Mouse (Mus musculus) left cerebral cortex, postnatal 10 days (tissue): ENCODE data around the gene Pigl. TPM values are rescaled to one million over a fixed set of nuclear protein-coding genes. Genes with fewer than 3 reads are reported as not detected.
"Not testable (repeated sequence)": the region's sequence is repeated elsewhere in the genome, so short reads cannot be mapped to it uniquely, and the experiment has no call there.

Experiments
- DNase-seq, 2 experiments: peaks; one replicate each; pipeline ENCODE4 v3.0.0; 2021 to 2022; ENCODE audit warnings: low spot score in 2 of 2, mixed read lengths in 1 of 2; ENCODE audit errors: extremely low spot score in 1 of 2
- intact Hi-C: fragments of 180-260 bp; cut with DNase I; formaldehyde crosslinking; loops from one replicate; pipeline ENCODE4 v1.15.1; 2025
- total RNA-seq, 2 experiments: library from RNA; stranded (reverse); gene quantifications; 2 replicates each; pipeline ENCODE4 v1.2.3; 2021

The Pigl gene
- total RNA-seq, 2 experiments from 2014 or later = 6.5 to 6.8 TPM

DNA sequence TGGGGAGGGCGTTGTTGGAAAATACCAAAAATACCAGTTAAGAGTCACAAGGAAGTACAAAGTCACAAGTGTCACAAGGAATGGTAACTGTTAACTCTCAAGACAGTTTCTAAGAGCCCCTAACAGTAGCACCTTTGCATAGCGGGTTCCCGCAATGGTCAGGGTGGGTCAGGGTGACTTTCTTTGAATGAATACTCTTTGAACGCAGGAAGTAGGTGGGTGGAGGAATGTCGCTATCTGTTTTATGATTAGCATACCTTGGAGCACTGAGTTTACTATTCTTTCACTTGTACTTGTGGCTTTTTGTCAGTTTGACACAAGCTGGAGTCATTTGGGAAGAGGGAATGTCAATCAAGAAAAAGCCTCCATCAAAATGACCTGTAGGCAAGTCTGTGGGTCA, 50.6 kb downstream of the Pigl start:
- intact Hi-C loops = not testable (repeated sequence)

DNA sequence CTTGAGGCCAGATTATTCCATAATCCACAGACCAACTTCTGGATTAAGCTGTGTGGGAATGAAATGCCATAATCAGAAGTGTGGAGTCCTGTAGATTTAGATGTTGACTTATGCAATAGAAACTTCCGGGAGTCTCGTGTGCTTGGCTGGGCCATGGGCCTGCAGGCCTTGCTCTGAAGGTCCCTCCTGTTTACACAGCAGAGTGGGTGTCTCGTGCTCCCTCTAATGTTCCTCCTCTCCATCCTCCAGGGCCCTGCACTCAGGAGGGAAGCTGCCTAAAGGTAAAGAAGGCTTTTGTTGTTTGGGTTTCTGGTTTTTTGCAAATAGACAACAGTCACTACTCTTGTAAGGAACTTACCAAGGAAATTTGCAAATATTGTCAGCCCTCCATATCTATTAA, 51.3 kb downstream of the Pigl start:
- intact Hi-C loops = no loop called here
- DNase-seq = no peak

More for the DNA sequence above, 50.6 kb downstream of the Pigl start:
- DNase-seq = not testable (repeated sequence)

DNA sequence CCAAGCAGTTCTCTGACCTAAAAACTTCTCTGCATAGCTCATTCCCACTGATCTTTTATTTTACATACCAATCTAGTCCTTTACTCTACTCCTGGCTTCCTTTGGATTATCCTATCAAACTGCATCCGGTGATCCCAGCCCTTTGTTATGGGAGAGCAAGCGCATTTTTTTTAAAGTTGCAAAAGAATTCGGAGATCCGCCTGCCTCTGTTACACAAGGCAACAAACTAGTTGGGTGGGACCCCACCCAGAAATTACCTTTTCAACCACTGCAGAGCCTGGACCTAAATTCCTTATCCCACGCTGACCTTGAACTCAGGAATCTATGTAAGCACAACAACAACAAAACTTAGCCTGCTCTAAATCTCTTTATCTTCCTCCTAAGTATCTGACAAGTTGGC, 52.7 kb downstream of the Pigl start:
- no peak for DNase-seq
- intact Hi-C loops = no loop called here

DNA sequence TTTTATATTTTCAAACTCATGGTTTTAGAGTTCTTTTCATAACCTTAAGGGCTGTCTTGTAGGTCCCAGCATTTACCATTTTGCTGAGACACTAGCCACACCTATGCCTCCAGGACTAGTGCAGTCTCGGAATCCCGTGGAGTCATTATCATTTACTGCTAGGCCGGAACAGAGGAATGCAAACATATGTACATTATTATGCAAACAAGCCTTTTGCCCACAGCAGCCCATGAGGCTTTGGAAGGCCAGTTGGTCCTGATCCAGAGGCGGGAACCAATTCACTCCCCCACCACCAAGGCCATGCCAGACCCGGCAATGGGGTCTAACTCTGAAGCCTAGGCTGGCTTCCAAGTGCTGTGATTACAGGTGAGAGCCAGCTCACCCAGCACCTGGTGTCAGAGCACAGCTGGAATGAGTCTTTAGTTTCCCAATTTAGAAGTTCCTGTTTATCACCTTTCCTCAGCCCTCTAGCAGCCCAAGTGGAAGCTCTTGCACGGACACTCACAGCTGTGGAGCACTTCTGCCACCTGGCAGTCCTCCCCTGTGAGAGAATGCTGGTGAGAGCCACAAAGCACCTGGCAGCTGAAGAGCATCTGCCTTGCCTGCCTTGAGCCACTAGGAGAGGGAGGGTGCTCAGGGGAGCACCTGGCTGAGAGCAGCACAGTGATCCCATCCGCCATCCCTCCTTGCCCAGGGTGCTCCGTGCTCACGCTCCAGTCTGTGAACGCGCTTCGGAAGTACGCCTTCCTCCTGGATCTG, 53.4 kb downstream of the Pigl start:
- intact Hi-C loops = no loop called here
- DNase-seq = no peak

DNA sequence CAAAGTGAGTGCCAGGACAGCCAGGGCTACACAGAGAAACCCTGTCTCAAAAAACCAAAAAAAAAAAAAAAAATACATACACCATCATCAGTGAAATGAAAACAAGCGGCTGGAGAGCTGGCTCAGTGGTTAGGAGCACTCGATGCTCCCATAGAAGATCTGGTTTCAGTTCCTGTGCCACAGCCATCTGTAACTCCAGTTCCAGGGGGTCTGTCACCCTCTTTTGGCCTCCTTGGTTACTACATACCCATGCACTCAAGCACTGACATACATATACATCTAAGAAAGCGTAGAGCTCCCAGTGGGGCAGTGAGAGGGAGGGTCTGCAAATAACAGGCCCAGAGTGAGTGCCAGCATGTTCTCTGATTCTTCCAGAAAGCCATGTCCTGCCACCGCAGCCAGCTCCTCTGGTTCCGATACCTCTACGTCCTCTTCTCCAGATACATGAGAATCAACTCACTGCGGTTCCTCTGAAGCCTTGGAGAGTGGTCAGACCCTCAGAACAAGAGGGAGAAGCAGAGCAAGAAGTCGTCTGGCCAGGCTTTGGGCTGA, 54.3 kb downstream of the Pigl start:
- intact Hi-C loops = no loop called here
- no peak for DNase-seq

DNA sequence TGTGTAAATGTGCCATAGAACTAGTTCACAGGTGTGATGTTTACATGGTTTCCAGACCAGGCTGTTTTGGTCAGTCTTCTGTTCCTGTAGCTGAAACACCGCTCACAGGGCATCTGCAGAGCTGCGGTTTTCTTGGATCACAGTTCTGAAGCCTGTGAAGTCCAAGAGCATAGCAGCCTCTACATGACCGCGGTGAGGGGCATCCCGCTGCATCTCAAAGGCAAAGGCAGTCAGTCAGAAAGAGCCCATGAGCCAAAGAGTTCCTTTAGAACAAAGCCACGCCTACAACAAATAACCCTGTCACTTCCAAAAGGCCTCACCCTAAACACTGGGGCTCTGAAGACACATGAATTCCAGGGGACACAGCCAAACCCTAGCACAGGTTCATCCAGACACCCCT, 55.1 kb downstream of the Pigl start:
- no peak for DNase-seq
- intact Hi-C loops = no loop called here

DNA sequence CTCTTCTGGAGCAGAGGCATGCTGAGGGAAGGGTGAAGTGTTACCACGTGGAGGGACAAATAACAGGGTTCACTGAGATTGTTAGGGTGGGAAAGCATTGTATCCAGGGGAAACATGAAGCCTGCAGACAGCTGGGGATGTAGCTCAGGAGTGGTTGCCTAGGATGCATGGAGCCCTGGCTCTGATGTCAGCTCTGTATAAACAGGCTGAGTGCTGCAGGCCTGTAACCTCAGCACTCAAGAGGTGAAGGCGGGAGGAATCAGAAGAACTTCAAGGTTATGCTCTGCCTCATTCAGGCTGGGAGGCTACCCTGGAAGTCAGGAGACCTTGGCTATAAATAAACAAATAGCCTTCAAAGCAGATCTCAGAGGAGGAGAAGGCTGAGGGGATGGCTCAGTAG, 60.7 kb downstream of the Pigl start:
- intact Hi-C loops = no loop called here
- no peak for DNase-seq

DNA sequence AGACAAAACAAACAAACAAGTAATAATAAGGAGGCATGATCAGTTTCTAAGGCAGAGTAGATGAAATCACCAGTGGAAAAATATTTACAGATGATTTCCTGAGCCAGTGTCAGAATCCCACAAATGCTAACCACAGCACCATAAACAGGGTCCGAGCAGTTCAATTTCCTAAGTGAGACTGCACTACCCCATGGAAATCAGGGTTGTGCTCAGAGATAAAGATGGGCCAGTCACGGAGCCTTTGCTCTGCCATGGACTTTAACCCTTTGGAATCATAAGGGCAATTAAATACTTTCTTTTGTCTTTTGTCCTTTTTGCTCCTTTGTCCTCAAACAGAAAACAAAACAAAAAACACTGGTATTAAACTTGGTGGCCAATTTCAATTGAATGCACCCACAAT, 64.0 kb downstream of the Pigl start:
- no peak for DNase-seq
- intact Hi-C loops = no loop called here

DNA sequence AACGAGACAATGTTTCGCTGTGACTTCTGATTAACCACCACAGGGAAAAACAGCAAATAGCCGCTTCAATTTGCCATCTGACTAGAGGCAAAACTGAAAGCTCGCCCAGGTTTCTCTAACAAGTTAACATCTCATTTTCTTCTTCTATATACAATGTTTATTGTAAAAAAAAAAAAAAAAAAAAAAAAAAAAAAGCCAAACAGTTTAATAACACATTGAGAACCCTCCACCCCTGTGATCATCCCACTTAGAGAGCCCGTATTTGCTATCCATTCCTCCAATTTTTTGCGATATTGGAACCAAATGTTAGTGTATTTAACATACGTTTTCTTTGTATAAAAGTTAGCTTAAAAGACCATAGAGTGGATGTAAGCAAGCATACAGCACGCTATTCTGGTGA, 78.8 kb downstream of the Pigl start:
- intact Hi-C loops = loop anchor here (5.0 kb wide), 1 partner anchor 80 kb away; the partner anchor contains the start of genes Ncor1 and Pigl
- DNase-seq = no peak

DNA sequence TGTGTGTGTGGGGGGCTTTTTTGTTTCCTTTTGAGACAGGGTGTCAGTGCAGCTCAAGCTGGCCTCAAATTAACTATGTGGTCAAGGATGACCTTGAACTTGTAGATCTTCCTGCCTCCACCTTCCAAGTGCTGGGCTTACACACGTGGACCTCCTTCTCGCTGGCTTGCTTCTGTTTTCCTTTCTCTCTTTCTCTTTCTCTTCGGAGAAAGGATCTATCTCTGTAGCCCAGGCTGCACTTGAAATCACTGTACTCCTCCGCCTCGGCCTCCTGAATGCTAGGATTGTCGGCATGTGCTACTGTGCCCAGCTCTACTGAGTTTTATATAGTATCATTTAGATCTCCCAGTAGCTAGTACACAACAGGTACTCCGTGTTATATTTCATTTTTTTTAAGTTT, 79.3 kb downstream of the Pigl start:
- DNase-seq = no peak
- intact Hi-C loops = loop anchor here (5.0 kb wide), 1 partner anchor 80 kb away; the partner anchor contains the start of genes Ncor1 and Pigl

DNA sequence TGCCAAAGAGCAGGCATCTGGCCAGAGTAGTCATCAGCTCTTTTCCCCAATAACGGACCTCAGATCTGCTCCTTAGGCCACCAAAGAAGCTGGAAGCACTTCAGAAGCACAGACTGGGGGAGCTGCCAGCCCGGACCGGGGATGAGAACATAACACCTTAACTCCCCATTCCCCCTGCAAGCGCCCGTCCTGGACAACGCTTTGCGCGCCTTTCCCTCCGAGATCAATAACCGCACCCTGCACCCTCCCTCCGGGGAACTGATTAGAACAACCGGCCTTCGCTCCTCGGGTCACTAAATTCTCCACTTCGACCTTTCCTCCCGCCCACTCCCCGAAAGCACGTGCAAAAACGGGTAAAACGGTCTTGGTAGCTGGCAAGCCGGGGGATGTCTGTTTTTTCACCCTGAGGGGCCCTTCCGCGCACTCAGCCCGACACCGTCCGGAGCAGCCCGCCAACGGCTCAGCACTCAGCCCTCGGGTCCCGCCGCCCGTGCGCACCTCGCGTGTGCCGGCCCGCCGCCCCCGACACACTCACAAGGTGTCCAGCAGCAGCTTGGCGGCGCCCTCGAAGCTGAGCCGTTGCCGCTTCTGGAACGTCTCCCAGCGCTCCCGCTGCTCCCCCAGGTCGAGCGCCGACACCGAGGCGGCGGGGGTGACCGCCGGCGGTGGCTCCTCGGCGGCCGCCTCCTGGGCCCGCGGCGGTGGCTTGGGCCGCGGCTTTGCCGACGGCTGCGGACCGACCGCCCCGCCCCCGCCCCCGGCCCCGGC, 80.2 kb downstream of the Pigl start:
- intact Hi-C loops = loop anchor here (5.0 kb wide), 1 partner anchor 81 kb away; the partner anchor contains the start of genes Ncor1 and Pigl
- peak in 1 of 2 experiments; percentile 77 for DNase-seq

DNA sequence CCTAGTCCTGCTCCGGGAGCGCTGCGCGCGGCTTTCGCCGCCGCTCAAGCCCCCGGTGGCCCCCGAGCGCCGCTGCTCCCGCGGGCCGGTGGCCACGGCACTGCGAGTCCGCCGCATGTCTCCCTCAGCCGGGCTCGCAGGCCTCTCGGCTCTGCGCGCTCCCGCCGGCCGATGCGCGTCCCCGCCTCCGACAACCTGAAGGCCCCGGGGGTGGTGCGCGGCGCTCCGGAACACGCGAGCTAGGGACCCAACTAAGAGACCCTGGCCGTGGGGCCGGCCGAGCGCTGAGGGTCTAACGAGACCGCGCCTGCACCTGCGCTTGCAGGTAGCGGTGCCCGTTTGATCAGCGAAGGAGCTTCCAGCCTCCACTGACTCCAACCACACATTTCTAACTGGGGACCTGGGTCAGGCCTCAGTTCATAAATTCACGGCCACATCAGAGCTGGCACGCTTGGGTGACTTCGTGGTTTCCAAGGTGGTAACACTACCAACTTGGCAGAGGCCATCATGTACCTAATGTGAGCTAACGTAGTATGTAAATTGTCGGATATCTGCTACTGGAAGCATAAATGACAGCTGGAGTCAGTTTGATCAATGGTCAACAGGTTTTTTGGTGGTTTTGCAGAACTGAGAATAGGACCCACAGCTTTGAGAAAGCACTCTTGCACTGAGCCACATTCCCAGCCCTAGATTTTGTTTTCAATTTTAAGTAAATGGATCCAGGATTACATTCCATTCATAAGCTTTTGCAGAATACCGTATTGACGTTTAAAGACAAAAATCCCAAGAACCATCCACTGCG, 81.0 kb downstream of the Pigl start, which contains the start of gene Cenpv:
Gene Cenpv (minus strand): TSS at position 173 of the 802 bp plus-strand sequence.
- intact Hi-C loops = loop anchor here (5.0 kb wide), 1 partner anchor 82 kb away; the partner anchor contains the start of genes Ncor1 and Pigl

DNA sequence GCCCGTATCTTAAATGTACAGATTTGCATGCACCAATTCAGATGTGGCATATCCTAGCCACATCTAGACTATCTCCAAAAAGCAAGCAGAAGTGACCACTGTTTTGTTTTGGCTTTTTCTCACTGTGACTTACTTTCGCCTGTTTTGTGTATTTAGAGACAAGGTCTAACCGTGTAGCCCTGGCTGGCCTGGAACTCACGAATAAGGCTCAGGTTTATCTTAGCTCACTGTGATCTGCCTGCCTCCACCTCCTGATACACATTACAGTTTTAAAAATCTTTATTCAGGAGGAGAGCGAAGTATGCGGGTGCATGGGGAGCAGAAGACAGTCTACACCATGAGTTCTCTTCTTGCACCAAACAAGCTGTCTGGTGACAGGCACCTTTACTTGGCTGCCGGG, 81.9 kb downstream of the Pigl start:
- no peak for DNase-seq
- intact Hi-C loops = no loop called here

More for the DNA sequence above, 81.0 kb downstream of the Pigl start, which contains the start of gene Cenpv:
- DNase-seq = peak; percentile 61 to 86

DNA sequence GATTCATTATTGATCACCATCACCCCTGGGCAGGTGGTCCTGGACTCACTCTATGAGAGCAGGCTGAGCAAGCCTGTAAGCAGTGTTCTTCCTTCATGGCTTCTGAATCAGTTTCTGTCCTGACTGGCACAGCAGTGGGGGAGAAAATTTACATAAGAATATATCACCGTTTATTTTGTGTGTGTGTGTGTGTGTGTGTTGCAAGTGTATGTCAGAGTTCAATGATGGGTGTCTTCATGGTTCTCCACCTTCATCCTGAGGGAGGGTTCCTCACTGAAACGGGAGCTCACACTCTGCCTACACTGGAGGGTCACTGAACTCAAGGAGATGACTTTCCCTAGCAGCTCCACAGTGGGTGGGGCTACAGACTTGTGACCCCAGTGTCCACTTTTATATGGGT, 82.7 kb downstream of the Pigl start:
- intact Hi-C loops = no loop called here
- no peak for DNase-seq

DNA sequence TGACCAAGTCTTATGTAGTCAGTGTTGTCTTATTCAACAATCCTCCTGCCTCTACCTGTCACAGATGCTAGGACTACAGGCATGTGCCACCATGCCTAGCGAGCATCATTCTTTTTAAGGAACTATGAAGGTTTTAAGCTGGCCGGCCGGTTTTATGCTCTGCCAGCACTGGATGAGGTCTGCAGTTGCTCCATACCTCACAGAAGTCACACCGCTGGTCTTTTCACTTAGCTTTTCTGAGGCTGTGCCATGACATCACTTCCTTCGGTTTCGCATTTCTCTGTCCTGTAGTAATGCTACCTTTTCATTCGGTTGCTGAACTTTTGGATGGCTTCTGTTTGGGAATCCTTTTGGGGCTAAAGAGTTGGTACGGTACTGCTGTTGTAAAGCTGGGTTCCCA, 83.3 kb downstream of the Pigl start:
- intact Hi-C loops = no loop called here
- DNase-seq = no peak

DNA sequence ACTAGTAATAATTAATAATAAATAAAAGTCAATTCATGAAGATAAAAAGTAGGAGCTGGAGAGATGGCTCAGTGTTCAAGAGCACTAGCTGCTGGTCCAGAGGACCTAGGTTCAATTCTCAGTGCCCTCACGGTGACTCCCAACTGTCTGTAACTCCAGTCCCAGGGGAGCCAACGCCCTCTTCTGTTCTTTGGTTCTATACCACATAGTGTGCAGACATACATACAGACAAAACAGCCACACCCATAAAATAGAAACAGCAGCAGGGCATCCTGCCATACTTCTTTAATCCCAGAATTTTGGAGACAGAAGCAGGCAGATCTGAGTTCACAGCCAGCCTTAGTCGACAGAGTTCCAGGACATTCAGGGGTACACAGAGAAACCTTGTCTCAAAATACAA, 85.7 kb downstream of the Pigl start:
- DNase-seq = no peak
- intact Hi-C loops = no loop called here

DNA sequence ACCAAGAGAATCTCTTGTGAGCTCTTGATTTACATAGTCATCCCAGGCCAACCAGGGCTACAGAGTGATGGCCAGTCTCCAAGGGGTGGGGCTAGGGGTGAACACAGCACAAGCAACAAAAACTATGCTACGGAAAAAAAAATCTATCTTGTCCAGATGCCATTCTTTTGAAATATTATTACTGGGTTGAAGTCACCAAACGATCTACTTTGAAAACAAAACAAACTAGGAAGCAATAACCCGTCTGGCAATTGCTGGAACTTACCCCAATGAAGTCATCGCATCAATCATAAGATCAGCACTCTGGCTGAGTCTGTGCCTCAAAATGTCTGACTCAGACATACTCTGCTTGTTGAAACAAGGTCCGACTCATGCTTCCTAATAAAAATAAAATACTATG, 91.5 kb downstream of the Pigl start:
- DNase-seq = peak; percentile 31 to 82
- intact Hi-C loops = loop anchor here (2.0 kb wide), 2 partner anchors 53 to 93 kb away; no protein-coding TSS in a partner anchor

DNA sequence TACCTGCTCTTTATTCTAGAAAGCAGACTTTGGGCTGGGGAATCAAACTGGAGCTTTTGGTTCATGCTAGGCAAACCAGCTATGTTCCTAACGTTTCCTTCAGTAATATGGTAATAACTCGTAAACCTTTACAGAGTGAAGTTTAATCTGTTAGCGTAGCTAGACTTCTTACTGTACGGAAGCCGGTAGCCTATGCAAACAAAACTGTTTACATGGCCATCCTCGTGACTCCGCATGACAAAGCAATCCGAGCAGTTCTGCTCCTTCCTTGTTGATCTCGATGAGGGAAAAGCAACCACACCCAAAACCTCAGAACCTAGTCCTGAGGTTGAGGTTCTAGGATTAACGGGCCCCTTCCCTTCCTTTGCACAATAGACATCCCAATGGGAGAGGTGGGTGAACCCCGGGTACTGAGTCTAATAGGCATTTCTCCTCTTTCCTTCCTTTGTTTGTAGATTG, 92.0 kb downstream of the Pigl start:
- intact Hi-C loops = loop anchor here (2.0 kb wide), 2 partner anchors 53 to 93 kb away; no protein-coding TSS in a partner anchor
- DNase-seq = peak; percentile 45 to 70
